Mouse (Mus musculus): ENCODE data around the gene Fbrs. TPM values are rescaled to one million over a fixed set of nuclear protein-coding genes. Genes with fewer than 3 reads are reported as not detected.

Fbrs gene
- total RNA-seq, 4 experiments from 2014 or later = 21.9 to 29.3 (median 25.1) TPM

GRCm38 (mm10) chr7:127516344-127516743, 37.3 kb downstream of the Fbrs start:
- no peak for DNase-seq (ENCODE audit: low spot score in 2 of 2)

- DNase-seq (ENCODE audit: low spot score in 2 of 2) = no peak
Observed at GRCm38 (mm10) chr7:127519284-127519683, 40.3 kb downstream of the Fbrs start, which contains the start of gene Gm42715. Gene Gm42715 (plus strand): TSS chr7:127519584.

Small RNAs within 50 kb of the gene (microRNA-seq; reads per million reads assigned to microRNA genes)
- gene Gm47278 (not detected), gene Mir7060 (not detected)

Other genes with a start within 250 kb of the Fbrs start
- gene Zfp553, start 246.1 kb upstream of the Fbrs start, total RNA-seq (2022) = 1 to 10 TPM; 4.2 to 5.5 (median 4.8) TPM
- gene Sept1, start 246.1 kb upstream of the Fbrs start, total RNA-seq (2022) = 1 to 10 TPM; 1.0 to 2.8 (median 1.4) TPM
- 10 to 100 TPM; 13.7 to 21.0 (median 18.3) TPM for gene Zfp771, start 234.9 kb upstream of the Fbrs start, total RNA-seq (2022)
- 10 to 100 TPM; 31.3 to 38.3 (median 33.9) TPM for gene Dctpp1, start 218.5 kb upstream of the Fbrs start, total RNA-seq (2022)
- gene Sephs2, start 205.1 kb upstream of the Fbrs start, total RNA-seq (2022) = 10 to 100 TPM; 38.1 to 45.4 (median 41.6) TPM
- under 1 TPM; 0.07 to 0.25 (median 0.17) TPM for gene Itgal, start 182.9 kb upstream of the Fbrs start, total RNA-seq (2022)
- 10 to 100 TPM; 39.1 to 55.1 (median 41.1) TPM for gene Zfp768, start 133.6 kb upstream of the Fbrs start, total RNA-seq (2022)
- 1 to 10 TPM; 3.0 to 3.4 (median 3.1) TPM for gene Zfp747, start 103.1 kb upstream of the Fbrs start, total RNA-seq (2022)
- 1 to 10 TPM; 1.5 to 2.5 (median 2.1) TPM for gene 9130019O22Rik, start 92.0 kb upstream of the Fbrs start, total RNA-seq (2022)
- gene E430018J23Rik, start 85.6 kb upstream of the Fbrs start, total RNA-seq (2022) = 1 to 10 TPM; 1.6 to 2.2 (median 1.7) TPM
- 1 to 10 TPM; 1.4 to 2.3 (median 1.9) TPM for gene Zfp764, start 72.4 kb upstream of the Fbrs start, total RNA-seq (2022)
- 1 to 10 TPM; 1.3 to 3.4 (median 2.2) TPM for gene Zfp688, start 57.1 kb upstream of the Fbrs start, total RNA-seq (2022)
- gene Zfp689, start 30.0 kb upstream of the Fbrs start, total RNA-seq (2022) = 1 to 10 TPM in 3 of 4 experiments, under 1 TPM in 1; 0.88 to 1.3 (median 1.2) TPM
- gene Prr14, start 19.6 kb upstream of the Fbrs start, total RNA-seq (2022) = 10 to 100 TPM; 14.8 to 18.4 (median 16.7) TPM
- gene Srcap, start 32.8 kb downstream of the Fbrs start, total RNA-seq (2022) = 10 to 100 TPM; 44.3 to 52.4 (median 48.6) TPM
- gene Gm42715, start 40.4 kb downstream of the Fbrs start, total RNA-seq (2022) = 1 to 10 TPM; 4.4 to 8.0 (median 5.5) TPM
- not detected for gene Tmem265, start 82.2 kb downstream of the Fbrs start, total RNA-seq (2022)
- gene Phkg2, start 94.1 kb downstream of the Fbrs start, total RNA-seq (2022) = 10 to 100 TPM in 1 of 4 experiments, 1 to 10 TPM in 3; 8.0 to 10.6 (median 8.4) TPM
- gene Ccdc189, start 109.4 kb downstream of the Fbrs start, total RNA-seq (2022) = 1 to 10 TPM; 2.0 to 2.6 (median 2.2) TPM
- gene Rnf40, start 109.6 kb downstream of the Fbrs start, total RNA-seq (2022) = 10 to 100 TPM; 28.6 to 32.3 (median 30.6) TPM
- gene Zfp629, start 136.6 kb downstream of the Fbrs start, total RNA-seq (2022) = 1 to 10 TPM; 6.8 to 7.8 (median 7.4) TPM
- 10 to 100 TPM; 33.5 to 36.0 (median 34.1) TPM for gene Bcl7c, start 229.7 kb downstream of the Fbrs start, total RNA-seq (2022)
- gene Ctf1, start 233.5 kb downstream of the Fbrs start, total RNA-seq (2022) = 10 to 100 TPM; 15.2 to 20.3 (median 17.1) TPM